Mouse (Mus musculus) limb, embryonic 15.5 days (tissue): ENCODE data around the gene Ccl6. TPM values are rescaled to one million over a fixed set of nuclear protein-coding genes. Genes with fewer than 3 reads are reported as not detected.

Experiments
- ATAC-seq: fragments of 200-750 bp; cut with Nextera tagmentation; 2 replicates; pipeline ENCODE4 v1.8.0; 2017; ENCODE audit warnings: low read depth, moderate TSS enrichment; ENCODE audit not compliant: insufficient number of reproducible peaks, low FRiP score, low TSS enrichment
- H3K27ac ChIP-seq: fragments of 300-500 bp; sonication (generic); 2 replicates; pipeline ENCODE4 v1.5.1; 2015; ENCODE audit warnings: moderate library complexity, mild to moderate bottlenecking, inconsistent platforms
- H3K27me3 ChIP-seq: fragments of 300-500 bp; sonication (generic); 2 replicates; pipeline ENCODE4 v1.6.1; 2015; ENCODE audit warnings: inconsistent platforms
- H3K36me3 ChIP-seq: fragments of 300-500 bp; sonication (generic); 2 replicates; pipeline ENCODE4 v1.6.1; 2015; ENCODE audit warnings: inconsistent platforms
- H3K4me1 ChIP-seq: fragments of 300-500 bp; sonication (generic); 2 replicates; pipeline ENCODE4 v1.6.1; 2015; ENCODE audit warnings: inconsistent platforms
- H3K4me2 ChIP-seq: fragments of 300-500 bp; sonication (generic); 2 replicates; pipeline ENCODE4 v1.6.1; 2015; ENCODE audit warnings: mild to moderate bottlenecking, inconsistent platforms
- H3K4me3 ChIP-seq: fragments of 300-500 bp; sonication (generic); 2 replicates; pipeline ENCODE4 v1.5.1; 2015; ENCODE audit warnings: mild to moderate bottlenecking, inconsistent platforms
- H3K9ac ChIP-seq: fragments of 300-500 bp; sonication (generic); 2 replicates; pipeline ENCODE4 v1.6.1; 2015; ENCODE audit warnings: inconsistent platforms
- H3K9me3 ChIP-seq: fragments of 300-500 bp; sonication (generic); 2 replicates; pipeline ENCODE4 v1.6.1; 2016; ENCODE audit warnings: inconsistent platforms
- WGBS: fragments of 180-500 bp; shearing (Covaris S2); methylation state at CpG from one replicate; pipeline ENCODE4 v1.1.7; 2015; 5-methylcytosine and 5-hydroxymethylcytosine counted together
- polyA plus RNA-seq: library from polyadenylated mRNA; unstranded; fragments of >200 nt; fragmentation: Nextera tagmentation; extraction: Ambion mirVana; gene quantifications from 2 replicates; pipeline ENCODE4 v1.2.1, GENCODE M21; 2015

Gene Ccl6
- polyA plus RNA-seq, 1 experiment from 2014 or later: 6.7 TPM

- Histone ChIP-seq H3K9me3 (no peaks in the 10 kb centered on the region), H3K9ac (no peak overlapping the region), H3K4me3 (no peak overlapping the region), H3K27me3 (no peaks in the 10 kb centered on the region), H3K36me3 (no peaks in the 10 kb centered on the region), H3K4me1 (no peaks in the 10 kb centered on the region), H3K27ac (no peak overlapping the region), H3K4me2 (no peak overlapping the region)
- WGBS: 86% methylated on average over 8 of the region's 8 CpGs
- ATAC-seq: no peak
These were observed 20.7 kb downstream of the Ccl6 start for GRCm38 (mm10) chr11:83572223-83572622.

GRCm38 (mm10) chr11:83570189-83570588 is 22.7 kb downstream of the Ccl6 start:
- Histone ChIP-seq H3K9me3 (no peaks in the 10 kb centered on the region), H3K4me3 (no peak overlapping the region), H3K4me1 (no peaks in the 10 kb centered on the region), H3K4me2 (no peak overlapping the region), H3K36me3 (no peaks in the 10 kb centered on the region), H3K27ac (no peak overlapping the region), H3K27me3 (no peaks in the 10 kb centered on the region), H3K9ac (no peak overlapping the region)
- no peak for ATAC-seq
- WGBS: 55% methylated on average over 2 of the region's 2 CpGs

GRCm38 (mm10) chr11:83569249-83569648 is 23.6 kb downstream of the Ccl6 start:
- Histone ChIP-seq H3K27ac (no peak overlapping the region), H3K4me1 (no peaks in the 10 kb centered on the region), H3K27me3 (no peaks in the 10 kb centered on the region), H3K36me3 (no peaks in the 10 kb centered on the region), H3K4me2 (no peak overlapping the region), H3K4me3 (no peak overlapping the region), H3K9ac (no peak overlapping the region), H3K9me3 (no peaks in the 10 kb centered on the region)
- no peak for ATAC-seq
- 91% methylated on average over 7 of the region's 7 CpGs for WGBS

GRCm38 (mm10) chr11:83568786-83569185 is 24.1 kb downstream of the Ccl6 start:
- Histone ChIP-seq H3K36me3 (no peaks in the 10 kb centered on the region), H3K4me1 (no peaks in the 10 kb centered on the region)
- 83% methylated on average over 3 of the region's 3 CpGs for WGBS

GRCm38 (mm10) chr11:83568061-83568460 is 24.8 kb downstream of the Ccl6 start:
- Histone ChIP-seq H3K36me3 (no peaks in the 10 kb centered on the region), H3K4me3 (no peak overlapping the region), H3K9ac (no peak overlapping the region), H3K9me3 (no peaks in the 10 kb centered on the region), H3K27me3 (no peaks in the 10 kb centered on the region), H3K4me2 (no peak overlapping the region), H3K4me1 (no peaks in the 10 kb centered on the region), H3K27ac (no peak overlapping the region)
- WGBS: 81% methylated on average over 9 of the region's 9 CpGs
- ATAC-seq: no peak

More at GRCm38 (mm10) chr11:83568786-83569185, 24.1 kb downstream of the Ccl6 start:
- Histone ChIP-seq H3K27me3 (no peaks in the 10 kb centered on the region), H3K9me3 (no peaks in the 10 kb centered on the region), H3K27ac (no peak overlapping the region), H3K9ac (no peak overlapping the region), H3K4me3 (no peak overlapping the region), H3K4me2 (no peak overlapping the region)
- no peak for ATAC-seq

- H3K36me3 ChIP-seq: no peaks in the 10 kb centered on the region
- H3K27me3 ChIP-seq: no peaks in the 10 kb centered on the region
- H3K9me3 ChIP-seq: no peaks in the 10 kb centered on the region
- H3K4me2 ChIP-seq: no peak overlapping the region
- H3K4me3 ChIP-seq: no peak overlapping the region
- no peak overlapping the region for H3K27ac ChIP-seq
- WGBS: 69% methylated on average over 7 of the region's 7 CpGs
- H3K4me1 ChIP-seq: no peaks in the 10 kb centered on the region
- no peak for ATAC-seq
- H3K9ac ChIP-seq: no peak overlapping the region
These were observed 25.6 kb downstream of the Ccl6 start for GRCm38 (mm10) chr11:83567311-83567710.

- Histone ChIP-seq H3K4me1 (no peaks in the 10 kb centered on the region), H3K36me3 (no peaks in the 10 kb centered on the region), H3K4me2 (no peak overlapping the region), H3K27me3 (no peaks in the 10 kb centered on the region), H3K9ac (no peak overlapping the region), H3K9me3 (no peaks in the 10 kb centered on the region), H3K27ac (no peak overlapping the region), H3K4me3 (no peak overlapping the region)
- ATAC-seq: no peak
These were observed 26.3 kb downstream of the Ccl6 start for GRCm38 (mm10) chr11:83566617-83567016.

GRCm38 (mm10) chr11:83563754-83564153 is 29.1 kb downstream of the Ccl6 start:
- no peaks in the 10 kb centered on the region for H3K36me3 ChIP-seq
- H3K4me1 ChIP-seq: no peaks in the 10 kb centered on the region
- H3K27me3 ChIP-seq: no peaks in the 10 kb centered on the region
- ATAC-seq: no peak
- 57% methylated on average over 2 of the region's 2 CpGs for WGBS
- no peak overlapping the region for H3K27ac ChIP-seq
- no peak overlapping the region for H3K4me3 ChIP-seq
- no peak overlapping the region for H3K4me2 ChIP-seq
- no peak overlapping the region for H3K9ac ChIP-seq
- H3K9me3 ChIP-seq: no peaks in the 10 kb centered on the region

- Histone ChIP-seq H3K36me3 (no peaks in the 10 kb centered on the region), H3K27ac (no peak overlapping the region), H3K9me3 (no peaks in the 10 kb centered on the region), H3K9ac (no peak overlapping the region), H3K4me3 (no peak overlapping the region), H3K4me1 (no peaks in the 10 kb centered on the region), H3K27me3 (no peaks in the 10 kb centered on the region), H3K4me2 (no peak overlapping the region)
- no peak for ATAC-seq
- 77% methylated on average over 6 of the region's 6 CpGs for WGBS
These were observed 30.5 kb downstream of the Ccl6 start for GRCm38 (mm10) chr11:83562311-83562887.

- no peak overlapping the region for H3K27ac ChIP-seq
- no peak overlapping the region for H3K4me2 ChIP-seq
- no peaks in the 10 kb centered on the region for H3K9me3 ChIP-seq
- H3K27me3 ChIP-seq: no peaks in the 10 kb centered on the region
- H3K4me3 ChIP-seq: no peak overlapping the region
- ATAC-seq: no peak
- H3K4me1 ChIP-seq: no peaks in the 10 kb centered on the region
- H3K9ac ChIP-seq: no peak overlapping the region
- H3K36me3 ChIP-seq: no peaks in the 10 kb centered on the region
- 78% methylated on average over 6 of the region's 6 CpGs for WGBS
These were observed 32.5 kb downstream of the Ccl6 start for GRCm38 (mm10) chr11:83560405-83560804.

GRCm38 (mm10) chr11:83557074-83557473 is 35.8 kb downstream of the Ccl6 start:
- Histone ChIP-seq H3K4me2 (no peak overlapping the region), H3K27ac (no peak overlapping the region), H3K4me3 (no peak overlapping the region), H3K36me3 (no peaks in the 10 kb centered on the region), H3K4me1 (no peaks in the 10 kb centered on the region), H3K27me3 (no peaks in the 10 kb centered on the region), H3K9ac (no peak overlapping the region), H3K9me3 (no peaks in the 10 kb centered on the region)
- no peak for ATAC-seq
- WGBS: 71% methylated on average over 10 of the region's 10 CpGs

GRCm38 (mm10) chr11:83556085-83556781 is 36.7 kb downstream of the Ccl6 start:
- Histone ChIP-seq H3K4me2 (no peak overlapping the region), H3K27ac (no peak overlapping the region), H3K36me3 (no peaks in the 10 kb centered on the region), H3K27me3 (no peaks in the 10 kb centered on the region), H3K4me1 (no peaks in the 10 kb centered on the region), H3K9ac (no peak overlapping the region), H3K4me3 (no peak overlapping the region), H3K9me3 (no peaks in the 10 kb centered on the region)
- 27% methylated on average over 8 of the region's 8 CpGs for WGBS
- ATAC-seq: no peak
